Mouse (Mus musculus) lung, embryonic 16.5 days (tissue): ENCODE measurements around the gene Gpr107. TPM values are rescaled to one million over a fixed set of nuclear protein-coding genes. Genes with fewer than 3 reads are reported as not detected.
A peak's percentile ranks its signal among the peaks of the same experiment; 100 is the strongest.

ENCODE experiments used
- ATAC-seq: fragments of 200-750 bp; cut with Nextera tagmentation; 2 replicates; pipeline ENCODE4 v1.8.0; 2017; ENCODE audit warnings: low read depth, mild to moderate bottlenecking, moderate library complexity
- H3K27ac ChIP-seq: fragments of 300-500 bp; sonication (generic); 2 replicates; pipeline ENCODE4 v1.5.1; 2014; ENCODE audit warnings: mild to moderate bottlenecking, control low read depth, low read length
- H3K27me3 ChIP-seq: fragments of 300-500 bp; sonication (generic); 2 replicates; pipeline ENCODE4 v1.6.1; 2014; ENCODE audit warnings: low read depth, low read length, mixed read lengths; ENCODE audit not compliant: control insufficient read depth, insufficient read depth
- H3K36me3 ChIP-seq: fragments of 300-500 bp; sonication (generic); 2 replicates; pipeline ENCODE4 v1.6.1; 2014; ENCODE audit warnings: low read length; ENCODE audit not compliant: control insufficient read depth, insufficient read depth
- H3K4me1 ChIP-seq: fragments of 300-500 bp; sonication (generic); replicated peaks from 2 replicates; pipeline ENCODE4 v1.6.1; 2014; ENCODE audit warnings: low read length, mixed read lengths; ENCODE audit not compliant: control insufficient read depth, insufficient read depth
- H3K4me2 ChIP-seq: fragments of 300-500 bp; sonication (generic); 2 replicates; pipeline ENCODE4 v1.6.1; 2014; ENCODE audit warnings: low read depth, low read length, control low read depth
- H3K4me3 ChIP-seq: fragments of 300-500 bp; sonication (generic); 2 replicates; pipeline ENCODE4 v1.5.1; 2014; ENCODE audit warnings: mild to moderate bottlenecking, low read length, control low read depth
- H3K9ac ChIP-seq: fragments of 300-500 bp; sonication (generic); 2 replicates; pipeline ENCODE4 v1.6.1; 2014; ENCODE audit warnings: low read length, control low read depth
- H3K9me3 ChIP-seq: fragments of 300-500 bp; sonication (generic); 2 replicates; pipeline ENCODE4 v1.6.1; 2016; ENCODE audit warnings: low read length; ENCODE audit not compliant: control insufficient read depth
- WGBS: fragments of 180-500 bp; shearing (Covaris S2); extraction: QIAGEN DNeasy Blood & Tissue Kit; methylation state at CpG from one replicate; pipeline ENCODE4 v1.1.7; 2014; 5-methylcytosine and 5-hydroxymethylcytosine counted together
- polyA plus RNA-seq: library from polyadenylated mRNA; unstranded; fragments of >200 nt; fragmentation: Nextera tagmentation; extraction: Ambion mirVana; gene quantifications from 2 replicates; pipeline ENCODE4 v1.2.1, GENCODE M21; 2015

Gene Gpr107
- polyA plus RNA-seq, 1 experiment from 2014 or later: 34.3 TPM

- H3K9me3 ChIP-seq: no peaks in the 10 kb centered on the region
- H3K4me1 ChIP-seq: peaks cover 11% of the 10 kb centered on the region
- H3K27me3 ChIP-seq: no peaks in the 10 kb centered on the region
- no peak overlapping the region for H3K4me2 ChIP-seq
- 38% methylated on average over 10 of the region's 10 CpGs for WGBS
- no peak for ATAC-seq
- H3K27ac ChIP-seq: 0 out of 2 replicates have a peak overlapping the region, but pooled peaks have one; percentile 14
- no peak overlapping the region for H3K4me3 ChIP-seq
- no peak overlapping the region for H3K9ac ChIP-seq
- no peaks in the 10 kb centered on the region for H3K36me3 ChIP-seq
Observed at GRCm38 (mm10) chr2:31115091-31115942, 36.8 kb upstream of the Gpr107 start.

GRCm38 (mm10) chr2:31115943-31116731 is 36.0 kb upstream of the Gpr107 start:
- H3K4me2 ChIP-seq: no peak overlapping the region

GRCm38 (mm10) chr2:31118211-31118610 is 33.9 kb upstream of the Gpr107 start:
- WGBS: 89% methylated on average over 3 of the region's 3 CpGs
- H3K9me3 ChIP-seq: no peaks in the 10 kb centered on the region
- no peak overlapping the region for H3K9ac ChIP-seq
- H3K27ac ChIP-seq: no peak overlapping the region
- H3K4me2 ChIP-seq: no peak overlapping the region
- no peaks in the 10 kb centered on the region for H3K36me3 ChIP-seq
- H3K4me3 ChIP-seq: no peak overlapping the region
- ATAC-seq: no peak
- no peaks in the 10 kb centered on the region for H3K27me3 ChIP-seq
- H3K4me1 ChIP-seq: peaks cover 11% of the 10 kb centered on the region

More at GRCm38 (mm10) chr2:31115943-31116731, 36.0 kb upstream of the Gpr107 start:
- Histone ChIP-seq H3K27me3 (no peaks in the 10 kb centered on the region), H3K36me3 (no peaks in the 10 kb centered on the region), H3K4me1 (peaks cover 11% of the 10 kb centered on the region), H3K9me3 (no peaks in the 10 kb centered on the region), H3K4me3 (no peak overlapping the region), H3K9ac (no peak overlapping the region), H3K27ac (no peak overlapping the region)
- 58% methylated on average over 10 of the region's 10 CpGs for WGBS
- ATAC-seq: peak; percentile 37; the same call in 1 of the 2 replicates

- H3K4me3 ChIP-seq: no peak overlapping the region
- H3K9me3 ChIP-seq: no peaks in the 10 kb centered on the region
- WGBS: 89% methylated on average over 10 of the region's 10 CpGs
- H3K27ac ChIP-seq: no peak overlapping the region
- ATAC-seq: no peak
- H3K4me1 ChIP-seq: peaks cover 11% of the 10 kb centered on the region
- H3K9ac ChIP-seq: no peak overlapping the region
- no peaks in the 10 kb centered on the region for H3K36me3 ChIP-seq
- no peak overlapping the region for H3K4me2 ChIP-seq
- H3K27me3 ChIP-seq: no peaks in the 10 kb centered on the region
Observed at GRCm38 (mm10) chr2:31118639-31119380, 33.3 kb upstream of the Gpr107 start.

GRCm38 (mm10) chr2:31119795-31120194 is 32.3 kb upstream of the Gpr107 start:
- Histone ChIP-seq H3K4me1 (peaks cover 17% of the 10 kb centered on the region), H3K9me3 (no peaks in the 10 kb centered on the region), H3K27ac (no peak overlapping the region), H3K4me2 (no peak overlapping the region), H3K9ac (no peak overlapping the region), H3K4me3 (no peak overlapping the region), H3K27me3 (no peaks in the 10 kb centered on the region), H3K36me3 (no peaks in the 10 kb centered on the region)
- 64% methylated on average over 13 of the region's 13 CpGs for WGBS
- no peak for ATAC-seq

GRCm38 (mm10) chr2:31121131-31121693 is 30.9 kb upstream of the Gpr107 start:
- H3K27me3 ChIP-seq: no peaks in the 10 kb centered on the region
- no peaks in the 10 kb centered on the region for H3K36me3 ChIP-seq
- no peak overlapping the region for H3K4me2 ChIP-seq
- no peak overlapping the region for H3K4me3 ChIP-seq
- WGBS: 73% methylated on average over 7 of the region's 7 CpGs
- no peak overlapping the region for H3K27ac ChIP-seq
- H3K4me1 ChIP-seq: peaks cover 13% of the 10 kb centered on the region
- H3K9ac ChIP-seq: no peak overlapping the region
- no peaks in the 10 kb centered on the region for H3K9me3 ChIP-seq
- ATAC-seq: no peak

GRCm38 (mm10) chr2:31122806-31123205 is 29.3 kb upstream of the Gpr107 start:
- Histone ChIP-seq H3K9ac (no peak overlapping the region), H3K4me1 (peaks cover 15% of the 10 kb centered on the region), H3K4me3 (no peak overlapping the region), H3K27me3 (no peaks in the 10 kb centered on the region), H3K9me3 (no peaks in the 10 kb centered on the region), H3K4me2 (no peak overlapping the region), H3K36me3 (no peaks in the 10 kb centered on the region), H3K27ac (no peak overlapping the region)
- no peak for ATAC-seq
- 78% methylated on average over 5 of the region's 5 CpGs for WGBS

- Histone ChIP-seq H3K27me3 (no peaks in the 10 kb centered on the region), H3K4me2 (no peak overlapping the region), H3K36me3 (no peaks in the 10 kb centered on the region), H3K9me3 (no peaks in the 10 kb centered on the region), H3K4me3 (no peak overlapping the region), H3K9ac (no peak overlapping the region), H3K4me1 (peaks cover 17% of the 10 kb centered on the region), H3K27ac (no peak overlapping the region)
- 92% methylated on average over 5 of the region's 5 CpGs for WGBS
- ATAC-seq: no peak
Observed at GRCm38 (mm10) chr2:31123493-31123892, 28.6 kb upstream of the Gpr107 start.
